Mouse (Mus musculus) kidney, adult 9 months (tissue): ENCODE data around the gene Cadps2.

Experiments used
- DNase-seq: peaks from one replicate; pipeline ENCODE4 v3.0.0; 2022

Cadps2 gene

GRCm38 (mm10) chr6:23758249-23758648 lies 81.0 kb downstream of the Cadps2 start:
- DNase-seq = peak; percentile 44

- DNase-seq = no peak
These were observed 90.4 kb downstream of the Cadps2 start for GRCm38 (mm10) chr6:23748823-23749222.

GRCm38 (mm10) chr6:23740010-23740409 lies 99.2 kb downstream of the Cadps2 start:
- no peak for DNase-seq

- DNase-seq = no peak
These were observed 106.5 kb downstream of the Cadps2 start for GRCm38 (mm10) chr6:23732750-23733149.

- no peak for DNase-seq
These were observed 110.6 kb downstream of the Cadps2 start for GRCm38 (mm10) chr6:23728620-23729019.

GRCm38 (mm10) chr6:23723697-23724096 lies 115.5 kb downstream of the Cadps2 start:
- DNase-seq = no peak

- DNase-seq = no peak
These were observed 118.8 kb downstream of the Cadps2 start for GRCm38 (mm10) chr6:23720401-23720800.

- DNase-seq = no peak
These were observed 131.7 kb downstream of the Cadps2 start for GRCm38 (mm10) chr6:23707506-23707905.

GRCm38 (mm10) chr6:23700879-23701278 lies 138.3 kb downstream of the Cadps2 start:
- DNase-seq = no peak

- DNase-seq = no peak
These were observed 161.0 kb downstream of the Cadps2 start for GRCm38 (mm10) chr6:23678172-23678571.

GRCm38 (mm10) chr6:23655036-23655435 lies 184.2 kb downstream of the Cadps2 start, which contains the start of gene Rnf148:
Gene Rnf148, minus strand, starts transcription at chr6:23655136.
- DNase-seq = no peak

- DNase-seq = no peak
These were observed 189.0 kb downstream of the Cadps2 start, which contains the start of gene Rnf133 for GRCm38 (mm10) chr6:23650205-23650604. Gene Rnf133, minus strand, starts transcription at chr6:23650305.

- no peak for DNase-seq
These were observed 190.5 kb downstream of the Cadps2 start for GRCm38 (mm10) chr6:23648732-23649131.

GRCm38 (mm10) chr6:23647627-23648247 lies 191.5 kb downstream of the Cadps2 start:
- DNase-seq = peak; percentile 24

GRCm38 (mm10) chr6:23637081-23637480 lies 202.1 kb downstream of the Cadps2 start:
- no peak for DNase-seq

GRCm38 (mm10) chr6:23635208-23635607 lies 204.0 kb downstream of the Cadps2 start:
- DNase-seq = no peak

- no peak for DNase-seq
These were observed 205.2 kb downstream of the Cadps2 start for GRCm38 (mm10) chr6:23634016-23634415.

GRCm38 (mm10) chr6:23630465-23630864 lies 208.8 kb downstream of the Cadps2 start:
- no peak for DNase-seq

- no peak for DNase-seq
These were observed 264.1 kb downstream of the Cadps2 start for GRCm38 (mm10) chr6:23575102-23575501.

- DNase-seq = no peak
These were observed 265.5 kb downstream of the Cadps2 start for GRCm38 (mm10) chr6:23573750-23574149.

- DNase-seq = no peak
These were observed 266.8 kb downstream of the Cadps2 start for GRCm38 (mm10) chr6:23572401-23572800.

- DNase-seq = no peak
These were observed 269.5 kb downstream of the Cadps2 start for GRCm38 (mm10) chr6:23569686-23570085.

- no peak for DNase-seq
These were observed 270.5 kb downstream of the Cadps2 start for GRCm38 (mm10) chr6:23568688-23569087.

GRCm38 (mm10) chr6:23567651-23568050 lies 271.6 kb downstream of the Cadps2 start:
- DNase-seq = no peak

- DNase-seq = no peak
These were observed 289.3 kb downstream of the Cadps2 start for GRCm38 (mm10) chr6:23549874-23550273.
